Mouse (Mus musculus): Measurements from ENCODE around the gene Chst3. TPM values are rescaled to one million over a fixed set of nuclear protein-coding genes. Genes with fewer than 3 reads are reported as not detected.
A peak's percentile ranks its signal among the peaks of the same experiment; 100 is the strongest.

The Chst3 gene
- polyA plus RNA-seq, 1 experiment = not detected

DNA sequence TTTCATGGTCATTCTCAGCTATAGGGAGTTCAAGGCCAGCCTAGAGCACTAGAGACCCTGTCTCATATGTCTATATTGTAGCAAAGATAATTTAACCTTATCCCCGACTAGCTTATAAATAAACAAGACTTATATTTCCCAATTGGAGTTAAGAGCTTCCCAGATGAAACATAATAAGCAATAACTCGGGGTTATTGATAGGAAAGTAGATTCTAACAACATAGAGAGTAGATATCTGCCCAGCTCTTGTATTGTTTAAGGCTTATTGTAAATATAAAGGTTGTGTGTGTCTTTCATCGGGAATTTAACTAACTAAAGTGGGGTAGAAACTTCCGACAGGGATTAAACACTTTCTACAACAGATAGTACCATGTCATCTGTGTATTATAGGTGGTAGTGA, 1.5 kb upstream of the Chst3 start:
- 92% methylated on average over 4 of the region's 4 CpGs for WGBS
- Histone ChIP-seq H3K27ac (ENCODE audit: insufficient read depth, low read depth, low read length) (no peak overlapping the region), H3K4me1 (ENCODE audit: control insufficient read depth, insufficient read depth, low read length) (peaks cover 31% of the 10 kb centered on the region), H3K4me3 (ENCODE audit: insufficient read depth, low read depth, low read length) (no peak overlapping the region)
- TF ChIP-seq CTCF (IDR thresholded peaks at IDR 0.05; ENCODE audit: insufficient read depth, low read depth, low read length) (no peak), POLR2A (IDR thresholded peaks at IDR 0.05; ENCODE audit: insufficient read depth, low read depth, low read length) (no peak)

- TF ChIP-seq POLR2A (IDR thresholded peaks at IDR 0.05; ENCODE audit: insufficient read depth, low read depth, low read length) = no peak
- no peak for TF ChIP-seq CTCF (IDR thresholded peaks at IDR 0.05; ENCODE audit: insufficient read depth, low read depth, low read length)
- WGBS = 83% methylated on average over 5 of the region's 5 CpGs
- Histone ChIP-seq H3K27ac (ENCODE audit: insufficient read depth, low read depth, low read length) (no peak overlapping the region), H3K4me3 (ENCODE audit: insufficient read depth, low read depth, low read length) (no peak overlapping the region), H3K4me1 (ENCODE audit: control insufficient read depth, insufficient read depth, low read length) (peaks cover 36% of the 10 kb centered on the region)
These were observed 1.0 kb upstream of the Chst3 start for GRCm38 (mm10) chr10:60220042-60220523.

DNA sequence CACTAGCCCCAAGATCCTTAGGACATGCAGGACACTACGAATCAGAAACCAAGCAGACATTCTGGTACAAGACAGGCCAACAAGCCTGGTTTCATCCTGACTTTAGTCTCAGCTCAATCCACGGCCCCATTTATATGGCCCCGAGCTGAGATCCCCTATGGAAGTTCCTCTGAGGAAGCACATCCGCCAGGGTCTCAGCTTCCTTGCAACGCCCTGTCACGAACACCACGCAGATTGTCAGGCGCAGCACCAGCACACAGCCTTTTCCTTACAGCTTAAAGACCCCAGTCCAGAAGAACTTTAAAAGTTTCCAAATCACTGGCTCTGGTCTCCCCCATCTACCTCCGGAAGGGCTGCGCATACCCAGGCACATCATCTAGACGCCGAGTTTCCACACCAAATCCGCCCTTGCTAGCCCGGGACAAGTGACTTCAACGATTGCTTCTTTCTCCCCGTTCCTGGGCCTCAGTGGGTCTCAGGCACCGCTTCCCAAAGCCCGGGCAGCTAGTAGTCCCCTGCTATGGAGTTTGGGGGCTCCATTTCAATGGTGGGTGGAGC, 948 bp downstream of the Chst3 start:
- peaks cover 46% of the 10 kb centered on the region for H3K4me1 ChIP-seq (ENCODE audit: control insufficient read depth, insufficient read depth, low read length)
- H3K4me3 ChIP-seq (ENCODE audit: insufficient read depth, low read depth, low read length) = peak overlapping the region; percentile 51
- no peak for TF ChIP-seq CTCF (IDR thresholded peaks at IDR 0.05; ENCODE audit: insufficient read depth, low read depth, low read length)
- TF ChIP-seq POLR2A (IDR thresholded peaks at IDR 0.05; ENCODE audit: insufficient read depth, low read depth, low read length) = no peak
- no peak overlapping the region for H3K27ac ChIP-seq (ENCODE audit: insufficient read depth, low read depth, low read length)
- 44% methylated on average over 18 of the region's 18 CpGs for WGBS

GRCm38 (mm10) chr10:60216331-60217095, 2.5 kb downstream of the Chst3 start:
- peaks cover 62% of the 10 kb centered on the region for H3K4me1 ChIP-seq (ENCODE audit: control insufficient read depth, insufficient read depth, low read length)
- no peak overlapping the region for H3K27ac ChIP-seq (ENCODE audit: insufficient read depth, low read depth, low read length)
- WGBS = 95% methylated on average over 11 of the region's 11 CpGs
- no peak overlapping the region for H3K4me3 ChIP-seq (ENCODE audit: insufficient read depth, low read depth, low read length)
- TF ChIP-seq CTCF (IDR thresholded peaks at IDR 0.05; ENCODE audit: insufficient read depth, low read depth, low read length) = no peak
- TF ChIP-seq POLR2A (IDR thresholded peaks at IDR 0.05; ENCODE audit: insufficient read depth, low read depth, low read length) = no peak

DNA sequence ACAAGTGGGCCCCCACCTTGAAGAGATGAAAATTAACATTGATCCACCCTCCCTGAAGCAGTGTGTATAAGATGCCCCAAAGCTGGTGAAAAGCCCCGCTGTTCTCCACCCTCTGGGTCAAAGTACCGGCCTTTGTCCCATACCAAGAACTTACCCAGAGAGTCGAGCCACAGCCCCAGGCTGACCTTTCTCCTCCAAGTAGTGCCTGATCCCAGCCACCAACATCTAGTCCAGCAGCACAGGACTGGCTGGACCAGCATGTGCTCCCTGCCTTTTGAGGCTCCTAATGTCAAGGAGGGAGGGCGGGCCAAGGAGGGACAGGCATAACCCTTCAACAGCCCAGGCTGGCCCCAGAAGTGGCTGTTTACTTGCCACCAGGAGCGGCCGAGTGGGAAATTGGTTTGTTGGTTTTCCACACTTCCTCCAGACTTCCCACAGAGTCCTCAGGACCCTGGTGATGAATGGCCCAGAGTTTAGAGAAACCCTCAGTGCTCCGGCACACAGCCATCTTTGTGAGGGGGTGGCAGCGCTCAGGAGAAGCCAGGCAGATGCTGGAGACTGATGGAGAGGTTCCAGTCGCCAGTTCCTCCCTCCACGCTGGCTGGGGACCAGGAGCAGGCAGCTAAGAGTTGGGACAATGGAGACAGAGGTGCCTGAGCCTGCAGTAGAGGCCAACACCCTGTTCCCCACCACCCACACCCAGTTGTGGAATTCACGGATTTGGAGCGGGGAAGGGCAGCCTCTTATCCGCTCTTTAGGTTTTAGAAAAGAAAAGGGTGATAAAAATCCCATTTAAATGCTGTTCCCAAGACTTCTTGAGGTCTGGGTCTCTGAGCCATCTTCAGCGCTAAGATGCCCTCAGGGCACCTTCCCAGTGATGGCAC, 3.7 kb downstream of the Chst3 start:
- 68% methylated on average over 14 of the region's 14 CpGs for WGBS
- no peak overlapping the region for H3K27ac ChIP-seq (ENCODE audit: insufficient read depth, low read depth, low read length)
- TF ChIP-seq CTCF (IDR thresholded peaks at IDR 0.05; ENCODE audit: insufficient read depth, low read depth, low read length) = no peak
- no peak for TF ChIP-seq POLR2A (IDR thresholded peaks at IDR 0.05; ENCODE audit: insufficient read depth, low read depth, low read length)

GRCm38 (mm10) chr10:60212589-60213379, 6.3 kb downstream of the Chst3 start:
- no peak for TF ChIP-seq POLR2A (IDR thresholded peaks at IDR 0.05; ENCODE audit: insufficient read depth, low read depth, low read length)
- no peak for TF ChIP-seq CTCF (IDR thresholded peaks at IDR 0.05; ENCODE audit: insufficient read depth, low read depth, low read length)
- Histone ChIP-seq H3K27ac (ENCODE audit: insufficient read depth, low read depth, low read length) (peak overlapping the region; percentile 36; the same call in 1 of the 2 replicates), H3K4me3 (ENCODE audit: insufficient read depth, low read depth, low read length) (no peak overlapping the region), H3K4me1 (ENCODE audit: control insufficient read depth, insufficient read depth, low read length) (peaks cover 60% of the 10 kb centered on the region)
- WGBS = 40% methylated on average over 11 of the region's 11 CpGs

More for the DNA sequence above, 3.7 kb downstream of the Chst3 start:
- no peak overlapping the region for H3K4me3 ChIP-seq (ENCODE audit: insufficient read depth, low read depth, low read length)
- H3K4me1 ChIP-seq (ENCODE audit: control insufficient read depth, insufficient read depth, low read length) = peaks cover 66% of the 10 kb centered on the region

GRCm38 (mm10) chr10:60211501-60212005, 7.5 kb downstream of the Chst3 start:
- TF ChIP-seq POLR2A (IDR thresholded peaks at IDR 0.05; ENCODE audit: insufficient read depth, low read depth, low read length) = no peak
- TF ChIP-seq CTCF (IDR thresholded peaks at IDR 0.05; ENCODE audit: insufficient read depth, low read depth, low read length) = no peak
- Histone ChIP-seq H3K4me1 (ENCODE audit: control insufficient read depth, insufficient read depth, low read length) (peaks cover 52% of the 10 kb centered on the region), H3K4me3 (ENCODE audit: insufficient read depth, low read depth, low read length) (no peak overlapping the region), H3K27ac (ENCODE audit: insufficient read depth, low read depth, low read length) (no peak overlapping the region)
- 55% methylated on average over 8 of the region's 8 CpGs for WGBS

- TF ChIP-seq POLR2A (IDR thresholded peaks at IDR 0.05; ENCODE audit: insufficient read depth, low read depth, low read length) = no peak
- TF ChIP-seq CTCF (IDR thresholded peaks at IDR 0.05; ENCODE audit: insufficient read depth, low read depth, low read length) = no peak
- no peak overlapping the region for H3K4me3 ChIP-seq (ENCODE audit: insufficient read depth, low read depth, low read length)
These were observed 8.6 kb downstream of the Chst3 start for GRCm38 (mm10) chr10:60210468-60210867.

More at GRCm38 (mm10) chr10:60210468-60210867, 8.6 kb downstream of the Chst3 start:
- no peak overlapping the region for H3K27ac ChIP-seq (ENCODE audit: insufficient read depth, low read depth, low read length)
- peaks cover 46% of the 10 kb centered on the region for H3K4me1 ChIP-seq (ENCODE audit: control insufficient read depth, insufficient read depth, low read length)
- WGBS = 73% methylated on average over 2 of the region's 2 CpGs
